10 mouse cellular contexts compared by ENCODE assay signal in genomic region chr19:52079020-52079419, GRCm38 (mm10).
A peak's percentile ranks its signal among the peaks of the same experiment; 100 is the strongest.
DNase-seq lines count a peak whose midpoint lies in the region; ATAC-seq and TF ChIP-seq lines count a peak whose summit lies in the region.
"Had no signal": no experiment of that assay in that cellular context is flagged by ENCODE, and none has a peak within 500 bp of the region (broad histone marks: within the 10 kb centered on the region; RNA-seq: fewer than 3 reads in every experiment).

No protein-coding gene starts in this region.

- DNase-seq in heart, adult 2 months: no peak
- no peak for DNase-seq in heart, adult 8-10 months (ENCODE audit: low spot score)
- no peak for DNase-seq in liver, embryonic 14.5 days (ENCODE audit: low read depth in 3 of 3, low spot score in 3 of 3)
- DNase-seq in liver, embryonic 11.5 days (ENCODE audit: low spot score): no peak
- DNase-seq in MN1 (ENCODE audit: low spot score): peak; percentile 19
- DNase-seq in embryonic facial prominence, embryonic 10.5 days (ENCODE audit: low spot score): peak; percentile 15
- DNase-seq in thymus, postnatal 10 days (ENCODE audit: low spot score in 2 of 2): no peak
- no peak for DNase-seq in gastrocnemius, adult 8-10 months (ENCODE audit: low spot score in 2 of 2)

- intact Hi-C loops in heart, adult 2 months (cut with DNase I): no loop called here

- no peak overlapping the region for H3K4me2 ChIP-seq in liver, embryonic 14.5 days (ENCODE audit: low read depth)
- no peak overlapping the region for H3K4me2 ChIP-seq in liver, embryonic 11.5 days
- H3K4me2 ChIP-seq: limb, embryonic 15.5 days; midbrain, embryonic 11.5 days had no signal

- no peaks in the 10 kb centered on the region for H3K36me3 ChIP-seq in heart, adult 2 months (ENCODE audit: control insufficient read depth, insufficient read depth, low read length)
- H3K36me3 ChIP-seq in liver, embryonic 14.5 days (replicated peaks; ENCODE audit: control insufficient read depth, insufficient read depth, low read depth): no peaks in the 10 kb centered on the region
- H3K36me3 ChIP-seq in liver, embryonic 11.5 days (ENCODE audit: control insufficient read depth, insufficient read depth, low read length): no peaks in the 10 kb centered on the region
- H3K36me3 ChIP-seq in embryonic facial prominence, embryonic 10.5 days (replicated peaks): no peaks in the 10 kb centered on the region
- H3K36me3 ChIP-seq: limb, embryonic 15.5 days had no signal

- H3K9me3 ChIP-seq in liver, embryonic 14.5 days (ENCODE audit: control insufficient read depth, low read length): no peaks in the 10 kb centered on the region
- no peaks in the 10 kb centered on the region for H3K9me3 ChIP-seq in liver, embryonic 11.5 days (ENCODE audit: control insufficient read depth, low read length)
- no peaks in the 10 kb centered on the region for H3K9me3 ChIP-seq in embryonic facial prominence, embryonic 10.5 days
- H3K9me3 ChIP-seq: limb, embryonic 15.5 days had no signal

- H3K4me3 ChIP-seq in heart, adult 2 months: no peak overlapping the region
- H3K4me3 ChIP-seq in liver, embryonic 14.5 days (ENCODE audit: insufficient read depth in 1 of 2, low read depth in 2 of 2, low read length in 2 of 2): no peak overlapping the region
- H3K4me3 ChIP-seq in liver, embryonic 11.5 days (ENCODE audit: low read depth, low read length): no peak overlapping the region
- H3K4me3 ChIP-seq in embryonic facial prominence, embryonic 10.5 days: no peak overlapping the region
- H3K4me3 ChIP-seq: limb, embryonic 15.5 days had no signal

- no peak overlapping the region for H3K9ac ChIP-seq in heart, adult 2 months (ENCODE audit: low read depth, low read length)
- H3K9ac ChIP-seq in liver, embryonic 14.5 days (replicated peaks): no peak overlapping the region
- H3K9ac ChIP-seq in liver, embryonic 11.5 days (ENCODE audit: low read depth, low read length): no peak overlapping the region
- H3K9ac ChIP-seq: limb, embryonic 15.5 days had no signal

- H3K4me1 ChIP-seq in heart, adult 2 months (ENCODE audit: control insufficient read depth, insufficient read depth, low read length): no peaks in the 10 kb centered on the region
- H3K4me1 ChIP-seq in liver, embryonic 14.5 days (replicated peaks; ENCODE audit: control insufficient read depth in 2 of 2, insufficient read depth in 2 of 2, low read length in 1 of 2): no peaks in the 10 kb centered on the region
- no peaks in the 10 kb centered on the region for H3K4me1 ChIP-seq in liver, embryonic 11.5 days (replicated peaks; ENCODE audit: control insufficient read depth, insufficient read depth, low read length)
- no peaks in the 10 kb centered on the region for H3K4me1 ChIP-seq in embryonic facial prominence, embryonic 10.5 days
- H3K4me1 ChIP-seq: limb, embryonic 15.5 days had no signal

- no peak for TF ChIP-seq EP300 in heart, adult 2 months (IDR thresholded peaks at IDR 0.05; ENCODE audit: insufficient read depth, low read depth, low read length)
- TF ChIP-seq EP300 in liver, embryonic 14.5 days (IDR thresholded peaks at IDR 0.05; ENCODE audit: low read depth): no peak

- no peaks in the 10 kb centered on the region for H3K27me3 ChIP-seq in heart, adult 2 months (ENCODE audit: control insufficient read depth, insufficient read depth, low read length)
- H3K27me3 ChIP-seq in liver, embryonic 14.5 days (ENCODE audit: control insufficient read depth, insufficient read depth, low read length): no peaks in the 10 kb centered on the region
- no peaks in the 10 kb centered on the region for H3K27me3 ChIP-seq in liver, embryonic 11.5 days (replicated peaks; ENCODE audit: control insufficient read depth, insufficient read depth, low read length)
- H3K27me3 ChIP-seq in embryonic facial prominence, embryonic 10.5 days (replicated peaks; ENCODE audit: low read depth, poor library complexity, severe bottlenecking): no peaks in the 10 kb centered on the region
- H3K27me3 ChIP-seq: limb, embryonic 15.5 days had no signal

- no peaks in the 10 kb centered on the region for H3K79me2 ChIP-seq in heart, adult 2 months (replicated peaks; ENCODE audit: control insufficient read depth, insufficient read depth, low read length)

- TF ChIP-seq CTCF in heart, adult 2 months (IDR thresholded peaks at IDR 0.05): peak; percentile 9; the same call in 1 of the 2 replicates
- peak; percentile 18 for TF ChIP-seq CTCF in liver, embryonic 14.5 days (IDR thresholded peaks at IDR 0.05; ENCODE audit: low read depth)

- no peak for ATAC-seq in liver, embryonic 14.5 days (ENCODE audit: insufficient read depth)
- no peak for ATAC-seq in liver, embryonic 11.5 days (replicated peaks; ENCODE audit: low FRiP score)

- H3K27ac ChIP-seq in heart, adult 2 months: no peak overlapping the region
- no peak overlapping the region for H3K27ac ChIP-seq in liver, embryonic 14.5 days
- H3K27ac ChIP-seq in liver, embryonic 11.5 days (ENCODE audit: low read depth, low read length): no peak overlapping the region
- H3K27ac ChIP-seq in embryonic facial prominence, embryonic 10.5 days (replicated peaks): no peak overlapping the region
- H3K27ac ChIP-seq: limb, embryonic 15.5 days had no signal

- WGBS in heart, adult 2 months: 25% methylated on average over 3 of the region's 3 CpGs
- 10% methylated on average over 3 of the region's 3 CpGs for WGBS in liver, embryonic 14.5 days (ENCODE audit: insufficient replicate concordance)
- 27% methylated on average over 3 of the region's 3 CpGs for WGBS in liver, embryonic 11.5 days
- 29% methylated on average over 3 of the region's 3 CpGs for WGBS in embryonic facial prominence, embryonic 10.5 days

- TF ChIP-seq POLR2A in heart, adult 2 months (IDR thresholded peaks at IDR 0.05; ENCODE audit: insufficient read depth, low read depth, low read length): no peak

Comparison
In these comparisons a context has a peak if more than half of its experiments do, and no peak if none do; other contexts are left out.
1. DNase-seq: peak in MN1 (single experiment) and embryonic facial prominence, embryonic 10.5 days (single experiment); none in heart, adult 2 months (0 of 2), heart, adult 8-10 months (single experiment), liver, embryonic 14.5 days (0 of 3), liver, embryonic 11.5 days (single experiment), thymus, postnatal 10 days (0 of 2) and gastrocnemius, adult 8-10 months (0 of 2).